Mouse (Mus musculus) megakaryocyte, embryonic 14.5 days (primary cell): ENCODE measurements at regions not wholly inside any gene's neighbourhood (a gene's known extent, or its start where the extent isn't known, plus 50 kb on each side); places are given as distances from the start of the nearest gene placed in this dataset.

Source experiments
- FLI1 ChIP-seq: IDR thresholded peaks from 2 replicates; pipeline ENCODE4 v1.6.1; 2012; ENCODE audit warnings: low read length, inconsistent platforms, mixed read lengths
- GATA1 ChIP-seq: IDR thresholded peaks from 3 replicates; pipeline ENCODE4 v1.6.1; 2012; ENCODE audit warnings: mixed read lengths, low read length, inconsistent platforms, borderline replicate concordance

DNA sequence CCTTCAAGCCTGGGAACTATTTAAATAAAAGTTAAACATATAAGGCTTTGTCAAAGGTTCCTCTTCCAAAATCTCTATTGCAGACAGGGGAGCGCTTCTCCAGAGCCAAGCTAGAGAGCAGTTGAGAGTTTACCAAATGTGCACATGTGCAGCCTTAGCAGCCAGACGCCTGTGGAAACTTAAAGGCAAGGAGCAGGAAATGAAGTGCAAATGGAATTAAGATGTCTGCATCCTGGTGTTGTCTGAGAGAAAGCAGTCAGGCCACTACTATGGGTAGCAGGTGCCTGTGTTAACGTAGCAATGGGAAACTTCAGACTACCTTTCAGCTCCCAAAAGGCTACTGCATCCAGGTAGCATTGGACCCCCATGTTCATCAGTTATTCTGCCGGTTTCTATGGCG, 282.4 kb upstream of the Hnrnpa3 start:
- TF ChIP-seq GATA1 (no peak), FLI1 (no peak)
